Mouse (Mus musculus) MEL (cell line): ENCODE measurements around the gene Xpnpep1. TPM values are rescaled to one million over a fixed set of nuclear protein-coding genes. Genes with fewer than 3 reads are reported as not detected.
A peak's percentile ranks its signal among the peaks of the same experiment; 100 is the strongest.

ENCODE experiments used
- DNase-seq: peaks from one replicate; pipeline ENCODE4 v3.0.0; 2011; ENCODE audit warnings: low read depth, low spot score
- H3K27ac ChIP-seq: 2 replicates; pipeline ENCODE4 v1.5.1; 2012; ENCODE audit warnings: low read depth, mild to moderate bottlenecking, control low read depth, low read length, moderate library complexity; ENCODE audit not compliant: control insufficient read depth
- H3K27me3 ChIP-seq, 2 experiments: fragments of 150-350 bp in 1 of 2; sonication (generic) in 1 of 2; 2 replicates each; pipeline ENCODE4 v1.6.1; 2012; ENCODE audit warnings: low read length in 2 of 2, mild to moderate bottlenecking in 2 of 2, improper control_type of control experiment in 1 of 2, moderate library complexity in 1 of 2; ENCODE audit not compliant: insufficient read depth in 2 of 2, control insufficient read depth in 1 of 2
- H3K36me3 ChIP-seq, 2 experiments: 2 replicates each; pipeline ENCODE4 v1.6.1; 2012 to 2014; ENCODE audit warnings: low read length in 2 of 2, improper control_type of control experiment in 1 of 2, inconsistent platforms in 1 of 2, mild to moderate bottlenecking in 1 of 2; ENCODE audit not compliant: insufficient read depth in 2 of 2, control insufficient read depth in 1 of 2
- H3K4me1 ChIP-seq, 2 experiments: fragments of 150-350 bp in 1 of 2; sonication (generic) in 1 of 2; 2 replicates each; pipeline ENCODE4 v1.6.1; 2012; ENCODE audit warnings: low read length in 2 of 2, improper control_type of control experiment in 1 of 2, mild to moderate bottlenecking in 1 of 2; ENCODE audit not compliant: insufficient read depth in 2 of 2, control insufficient read depth in 1 of 2
- H3K4me3 ChIP-seq, 2 experiments: fragments of 150-350 bp in 1 of 2; sonication (generic) in 1 of 2; 2 replicates each; pipeline ENCODE4 v1.5.1; 2012; ENCODE audit warnings: low read depth in 2 of 2, low read length in 2 of 2, mild to moderate bottlenecking in 2 of 2, moderate library complexity in 2 of 2, control low read depth in 1 of 2, improper control_type of control experiment in 1 of 2; ENCODE audit not compliant: control insufficient read depth in 1 of 2, insufficient read depth in 1 of 2
- H3K79me2 ChIP-seq: 2 replicates; pipeline ENCODE4 v1.6.1; 2012; ENCODE audit warnings: mild to moderate bottlenecking, low read length, moderate library complexity; ENCODE audit not compliant: control insufficient read depth, poor library complexity, insufficient read depth
- H3K9ac ChIP-seq: 2 replicates; pipeline ENCODE4 v1.6.1; 2012; ENCODE audit warnings: low read depth, mild to moderate bottlenecking, control low read depth, low read length, moderate library complexity; ENCODE audit not compliant: control insufficient read depth, poor library complexity, severe bottlenecking
- H3K9me3 ChIP-seq: fragments of 150-350 bp; sonication (generic); replicated peaks from 2 replicates; pipeline ENCODE4 v1.6.1; 2012; ENCODE audit warnings: mild to moderate bottlenecking, low read length, improper control_type of control experiment, moderate library complexity; ENCODE audit not compliant: insufficient read depth
- BHLHE40 ChIP-seq: IDR thresholded peaks from 2 replicates; pipeline ENCODE4 v1.6.1; 2012; ENCODE audit warnings: low read depth, mild to moderate bottlenecking, inconsistent platforms, low read length, improper control_type of control experiment, borderline replicate concordance
- CHD1 ChIP-seq: IDR thresholded peaks from 2 replicates; pipeline ENCODE4 v1.6.1; 2012; ENCODE audit warnings: low read depth, mild to moderate bottlenecking, inconsistent platforms, low read length, improper control_type of control experiment
- CTCF ChIP-seq, 3 experiments: IDR thresholded peaks in 2 of 3; conservative IDR thresholded peaks in 1 of 3; 2 replicates each; pipeline ENCODE4 v1.5.1; 2011 to 2012; ENCODE audit warnings: low read length in 3 of 3, low read depth in 2 of 3, mild to moderate bottlenecking in 2 of 3, improper control_type of control experiment in 1 of 3, inconsistent platforms in 1 of 3, mixed read lengths in 1 of 3, moderate library complexity in 1 of 3; ENCODE audit not compliant: control insufficient read depth in 1 of 3, insufficient read depth in 1 of 3, poor library complexity in 1 of 3, severe bottlenecking in 1 of 3
- E2F4 ChIP-seq: IDR thresholded peaks from 2 replicates; pipeline ENCODE4 v1.6.1; 2011; ENCODE audit warnings: low read depth, low read length, improper control_type of control experiment, borderline replicate concordance
- ELF1 ChIP-seq: IDR thresholded peaks from 2 replicates; pipeline ENCODE4 v1.6.1; 2014; ENCODE audit warnings: low read depth, mild to moderate bottlenecking, inconsistent platforms, low read length, improper control_type of control experiment, moderate library complexity
- EP300 ChIP-seq, 2 experiments: IDR thresholded peaks; 2 replicates each; pipeline ENCODE4 v1.6.1; 2011; ENCODE audit warnings: improper control_type of control experiment in 2 of 2, low read length in 2 of 2, low read depth in 1 of 2, mild to moderate bottlenecking in 1 of 2
- ETS1 ChIP-seq: IDR thresholded peaks from 2 replicates; pipeline ENCODE4 v1.6.1; 2012; ENCODE audit warnings: low read depth, mild to moderate bottlenecking, inconsistent platforms, low read length, improper control_type of control experiment, moderate library complexity
- GABPA ChIP-seq: IDR thresholded peaks from 2 replicates; pipeline ENCODE4 v1.6.1; 2012; ENCODE audit warnings: low read depth, mild to moderate bottlenecking, inconsistent platforms, low read length, improper control_type of control experiment, moderate library complexity
- JUND ChIP-seq: IDR thresholded peaks from 2 replicates; pipeline ENCODE4 v1.6.1; 2011; ENCODE audit warnings: low read depth, mild to moderate bottlenecking, improper control_type of control experiment, low read length
- KAT2A ChIP-seq: conservative IDR thresholded peaks from 2 replicates; pipeline ENCODE4 v1.6.1; 2012; ENCODE audit warnings: low read depth, low read length, improper control_type of control experiment, inconsistent platforms
- MAX ChIP-seq: IDR thresholded peaks from 2 replicates; pipeline ENCODE4 v1.6.1; 2011; ENCODE audit warnings: low read length, improper control_type of control experiment
- MEF2A ChIP-seq: IDR thresholded peaks from 2 replicates; pipeline ENCODE4 v1.6.1; 2014; ENCODE audit warnings: low read depth, mild to moderate bottlenecking, inconsistent platforms, low read length, improper control_type of control experiment; ENCODE audit not compliant: poor library complexity, insufficient replicate concordance, severe bottlenecking; ENCODE audit errors: extremely low read depth
- MXI1 ChIP-seq: IDR thresholded peaks from 2 replicates; pipeline ENCODE4 v1.6.1; 2011; ENCODE audit warnings: mild to moderate bottlenecking, low read depth, low read length, improper control_type of control experiment
- MYB ChIP-seq: IDR thresholded peaks from 2 replicates; pipeline ENCODE4 v1.6.1; 2011; ENCODE audit warnings: mild to moderate bottlenecking, low read depth, low read length, improper control_type of control experiment
- POLR2A ChIP-seq, 2 experiments: IDR thresholded peaks; 2 replicates each; pipeline ENCODE4 v1.6.1; 2011 to 2012; ENCODE audit warnings: low read length in 2 of 2, mild to moderate bottlenecking in 2 of 2, control low read depth in 1 of 2, improper control_type of control experiment in 1 of 2, low read depth in 1 of 2, moderate library complexity in 1 of 2; ENCODE audit not compliant: control insufficient read depth in 1 of 2, insufficient read depth in 1 of 2, poor library complexity in 1 of 2
- POLR2AphosphoS2 ChIP-seq: IDR thresholded peaks from 2 replicates; pipeline ENCODE4 v1.6.1; 2011; ENCODE audit warnings: low read length, improper control_type of control experiment
- RAD21 ChIP-seq: IDR thresholded peaks from 2 replicates; pipeline ENCODE4 v1.6.1; 2011; ENCODE audit warnings: mild to moderate bottlenecking, low read depth, low read length, improper control_type of control experiment
- RCOR1 ChIP-seq: IDR thresholded peaks from 2 replicates; pipeline ENCODE4 v1.6.1; 2012; ENCODE audit warnings: low read depth, mild to moderate bottlenecking, inconsistent platforms, low read length, improper control_type of control experiment
- SIN3A ChIP-seq: IDR thresholded peaks from 2 replicates; pipeline ENCODE4 v1.6.1; 2012; ENCODE audit warnings: low read length, improper control_type of control experiment, inconsistent platforms
- SMC3 ChIP-seq: IDR thresholded peaks from 2 replicates; pipeline ENCODE4 v1.6.1; 2011; ENCODE audit warnings: low read depth, low read length, improper control_type of control experiment
- TAL1 ChIP-seq: IDR thresholded peaks from 2 replicates; pipeline ENCODE4 v1.6.1; 2012; ENCODE audit warnings: mild to moderate bottlenecking, inconsistent platforms, low read length, moderate library complexity, mixed read lengths
- TCF12 ChIP-seq: IDR thresholded peaks from 2 replicates; pipeline ENCODE4 v1.6.1; 2014; ENCODE audit warnings: low read depth, mild to moderate bottlenecking, inconsistent platforms, low read length, improper control_type of control experiment, moderate library complexity
- UBTF ChIP-seq: IDR thresholded peaks from 2 replicates; pipeline ENCODE4 v1.6.1; 2012; ENCODE audit warnings: low read depth, mild to moderate bottlenecking, inconsistent platforms, low read length, improper control_type of control experiment, moderate library complexity, borderline replicate concordance; ENCODE audit not compliant: insufficient read depth
- USF1 ChIP-seq: IDR thresholded peaks from 2 replicates; pipeline ENCODE4 v1.6.1; 2014; ENCODE audit warnings: low read depth, mild to moderate bottlenecking, inconsistent platforms, low read length, improper control_type of control experiment, moderate library complexity
- USF2 ChIP-seq, 2 experiments: IDR thresholded peaks; 2 replicates each; pipeline ENCODE4 v1.6.1; 2011 to 2012; ENCODE audit warnings: improper control_type of control experiment in 2 of 2, low read length in 2 of 2, borderline replicate concordance in 1 of 2, inconsistent platforms in 1 of 2, low read depth in 1 of 2, mild to moderate bottlenecking in 1 of 2; ENCODE audit not compliant: insufficient read depth in 1 of 2
- ZC3H11A ChIP-seq: IDR thresholded peaks from 2 replicates; pipeline ENCODE4 v1.6.1; 2012; ENCODE audit warnings: low read depth, mild to moderate bottlenecking, inconsistent platforms, low read length, improper control_type of control experiment
- ZNF384 ChIP-seq: IDR thresholded peaks from 2 replicates; pipeline ENCODE4 v1.6.1; 2012; ENCODE audit warnings: low read depth, mild to moderate bottlenecking, inconsistent platforms, low read length, improper control_type of control experiment
- polyA plus RNA-seq, 2 experiments: library from polyadenylated mRNA; stranded (reverse) in 1 of 2; unstranded in 1 of 2; fragments of >175 nt in 1 of 2; fragments of >200 nt in 1 of 2; gene quantifications; 2 replicates each; pipeline versions ENCODE4 v1.2.1 to v1.2.4; 2012; ENCODE audit warnings: low replicate concordance in 2 of 2, low read depth in 1 of 2; ENCODE audit not compliant: insufficient read length in 2 of 2, insufficient read depth in 1 of 2, missing spikeins in 1 of 2
- total RNA-seq: library from RNA; depleted of rRNA; stranded (reverse); fragments of 300-350 nt; gene quantifications from 2 replicates; pipeline ENCODE4 v1.2.3, GENCODE M21; 2012

Gene Xpnpep1
- total and polyA plus RNA-seq, 3 experiments, result 428 to 531 (median 526) TPM

DNA sequence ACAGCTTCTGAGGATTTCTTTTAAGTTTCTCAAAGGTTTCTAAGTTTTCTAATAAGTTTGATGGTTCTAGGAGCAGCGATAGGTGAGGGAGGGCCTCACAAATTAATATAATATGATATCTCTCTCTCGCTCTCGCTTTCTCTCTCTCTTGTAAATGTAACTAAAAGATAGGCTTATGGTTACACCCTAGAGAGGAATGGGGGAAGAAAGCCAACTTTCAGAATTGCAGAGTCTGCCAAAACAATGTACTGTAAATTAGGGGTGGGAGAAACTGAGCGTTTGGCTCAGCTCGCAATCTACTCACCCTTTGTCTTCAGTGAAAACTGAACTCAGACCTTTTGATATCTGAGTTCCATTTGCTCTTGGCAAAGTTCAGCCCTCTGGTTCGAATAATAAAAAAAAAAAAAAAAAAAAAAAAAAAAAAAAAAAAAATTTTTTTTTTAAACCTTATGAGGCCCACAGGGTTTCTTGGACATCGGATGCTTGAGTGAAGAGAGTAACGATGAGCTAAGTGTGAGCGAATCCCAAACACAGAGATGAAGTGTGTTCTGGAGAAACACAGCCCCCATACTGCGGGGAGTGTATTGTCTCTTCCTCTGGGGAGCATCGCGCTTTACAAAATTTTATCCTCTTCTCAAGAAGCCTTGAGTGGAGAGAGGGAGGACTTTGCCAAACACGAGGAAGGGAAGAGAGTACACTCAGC, 3.6 kb upstream of the Xpnpep1 start (continued):
- TF ChIP-seq RCOR1 (no peak; the same call in 1 of the 2 replicates), TAL1 (no peak), USF1 (no peak)
- TF ChIP-seq, all 39 proteins: peak for 9

- Histone ChIP-seq H3K4me1 (peaks cover 19 to 33% of the 10 kb centered on the region in 2 experiments), H3K4me3 (no peak overlapping the region), H3K9me3 (no peaks in the 10 kb centered on the region), H3K27me3 (no peaks in the 10 kb centered on the region), H3K79me2 (peaks cover 17% of the 10 kb centered on the region), H3K27ac (no peak overlapping the region; the same call in 1 of the 2 replicates), H3K36me3 (peaks cover 0 to 34% of the 10 kb centered on the region in 2 experiments; a peak in 2 of 4 replicates)
- DNase-seq, result peak; percentile 43
- no peak for TF ChIP-seq RAD21
- peak; percentile 37; the same call in 1 of the 2 replicates for TF ChIP-seq TCF12
- TF ChIP-seq ZC3H11A, result peak; percentile 7; the same call in 1 of the 2 replicates
- TF ChIP-seq ETS1, result 0 out of 2 replicates have a peak, but pooled peaks have one; percentile 15
- no peak for TF ChIP-seq MEF2A
- no peak for TF ChIP-seq ZNF384
- no peak for TF ChIP-seq MYB
- TF ChIP-seq ELF1, result no peak
- peak; percentile 15 to 52; a peak in 1 of 4 replicates for TF ChIP-seq EP300 (IDR thresholded peaks at IDR 0.05; ENCODE audit: low read depth in 1 of 2, low read length in 2 of 2)
- TF ChIP-seq, all 39 proteins: peak for 4
- no peak overlapping the region for H3K9ac ChIP-seq
Observed at GRCm38 (mm10) chr19:53041570-53041969, 1.6 kb upstream of the Xpnpep1 start.

DNA sequence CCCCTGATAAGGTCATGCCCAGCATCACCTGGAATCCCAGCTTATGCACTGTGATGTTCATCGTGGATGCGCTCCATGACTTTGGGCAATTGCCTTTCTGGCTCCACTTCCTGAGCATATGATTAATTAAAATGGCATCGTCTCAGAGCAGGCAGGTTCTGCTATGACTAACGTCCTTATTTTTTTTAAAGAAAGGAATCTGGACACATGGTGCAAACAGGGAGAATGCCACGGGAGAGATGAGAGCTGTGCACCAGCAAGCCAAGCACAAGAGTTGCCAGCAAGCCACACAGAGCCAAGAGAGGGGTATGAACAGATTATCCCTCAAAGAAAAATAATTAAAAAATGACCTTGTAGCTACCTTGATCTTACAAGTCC, 1.1 kb upstream of the Xpnpep1 start:
- TF ChIP-seq MXI1 (no peak), BHLHE40 (no peak), USF2 (IDR thresholded peaks at IDR 0.05; ENCODE audit: borderline replicate concordance in 1 of 2, insufficient read depth in 1 of 2, low read depth in 1 of 2, low read length in 2 of 2) (no peak), CHD1 (no peak), CTCF (IDR thresholded peaks at IDR 0.05 in 2 of 3, conservative IDR thresholded peaks at IDR 0.05 in 1 of 3; ENCODE audit: control insufficient read depth in 1 of 3, insufficient read depth in 1 of 3, low read depth in 2 of 3, low read length in 3 of 3, poor library complexity in 1 of 3, severe bottlenecking in 1 of 3) (no peak), MAX (no peak), GABPA (no peak), UBTF (no peak), POLR2AphosphoS2 (no peak), POLR2A (IDR thresholded peaks at IDR 0.05; ENCODE audit: control insufficient read depth in 1 of 2, insufficient read depth in 1 of 2, low read depth in 1 of 2, low read length in 2 of 2, poor library complexity in 1 of 2) (no peak), SIN3A (no peak), TAL1 (no peak), KAT2A (no peak), SMC3 (no peak), RCOR1 (no peak), MEF2A (no peak), E2F4 (no peak), JUND (no peak)
- Histone ChIP-seq H3K9me3 (no peaks in the 10 kb centered on the region), H3K79me2 (peaks cover 19% of the 10 kb centered on the region), H3K27me3 (no peaks in the 10 kb centered on the region), H3K9ac (no peak overlapping the region), H3K27ac (no peak overlapping the region), H3K36me3 (peaks cover 0 to 34% of the 10 kb centered on the region in 2 experiments; a peak in 2 of 4 replicates), H3K4me3 (no peak overlapping the region), H3K4me1 (peaks cover 19 to 33% of the 10 kb centered on the region in 2 experiments)
- no peak for DNase-seq
